Mouse (Mus musculus): ENCODE data around the gene Prdm11.

The Prdm11 gene

GRCm38 (mm10) chr2:93045129-93045817, 694 bp downstream of the Prdm11 start:
- peak; percentile 97 to 98 for DNase-seq

GRCm38 (mm10) chr2:93043449-93044157, 2.4 kb downstream of the Prdm11 start:
- no peak for DNase-seq

- peak; percentile 52 to 64 for DNase-seq
Measured at GRCm38 (mm10) chr2:93041470-93041869, 4.5 kb downstream of the Prdm11 start.

- no peak for DNase-seq
Measured at GRCm38 (mm10) chr2:93040841-93041240, 5.1 kb downstream of the Prdm11 start.

- peak in 1 of 2 experiments; percentile 2 for DNase-seq
Measured at GRCm38 (mm10) chr2:93039706-93040105, 6.3 kb downstream of the Prdm11 start.

GRCm38 (mm10) chr2:93039043-93039442, 6.9 kb downstream of the Prdm11 start:
- peak in 1 of 2 experiments; percentile 8 for DNase-seq

- DNase-seq = peak; percentile 54 to 72
Measured at GRCm38 (mm10) chr2:93035631-93036030, 10.3 kb downstream of the Prdm11 start.

- DNase-seq = peak; percentile 47 to 69
Measured at GRCm38 (mm10) chr2:93032651-93033050, 13.3 kb downstream of the Prdm11 start.

- DNase-seq = peak; percentile 40 to 57
Measured at GRCm38 (mm10) chr2:93032049-93032448, 13.9 kb downstream of the Prdm11 start.

GRCm38 (mm10) chr2:93031021-93031420, 14.9 kb downstream of the Prdm11 start:
- peak; percentile 58 to 71 for DNase-seq

- no peak for DNase-seq
Measured at GRCm38 (mm10) chr2:93030101-93030500, 15.9 kb downstream of the Prdm11 start.

- DNase-seq = peak; percentile 54 to 67
Measured at GRCm38 (mm10) chr2:93029267-93030060, 16.5 kb downstream of the Prdm11 start.

- no peak for DNase-seq
Measured at GRCm38 (mm10) chr2:93028865-93029264, 17.1 kb downstream of the Prdm11 start.

- no peak for DNase-seq
Measured at GRCm38 (mm10) chr2:93027713-93028112, 18.3 kb downstream of the Prdm11 start.

GRCm38 (mm10) chr2:93024431-93024830, 21.5 kb downstream of the Prdm11 start:
- no peak for DNase-seq

GRCm38 (mm10) chr2:93018854-93019253, 27.1 kb downstream of the Prdm11 start:
- DNase-seq = peak; percentile 62 to 73

GRCm38 (mm10) chr2:93017151-93017550, 28.8 kb downstream of the Prdm11 start:
- no peak for DNase-seq

- peak; percentile 52 to 69 for DNase-seq
Measured at GRCm38 (mm10) chr2:93015041-93015440, 30.9 kb downstream of the Prdm11 start.

- DNase-seq = peak; percentile 65 to 78
Measured at GRCm38 (mm10) chr2:93014093-93014937, 31.7 kb downstream of the Prdm11 start.

GRCm38 (mm10) chr2:93013415-93014092, 32.4 kb downstream of the Prdm11 start:
- DNase-seq = peak; percentile 40 to 61

GRCm38 (mm10) chr2:93012976-93013375, 33.0 kb downstream of the Prdm11 start:
- no peak for DNase-seq

GRCm38 (mm10) chr2:93011933-93012332, 34.0 kb downstream of the Prdm11 start:
- no peak for DNase-seq
